Mouse (Mus musculus): Measurements from ENCODE around the gene Ankrd66. TPM values are rescaled to one million over a fixed set of nuclear protein-coding genes. Genes with fewer than 3 reads are reported as not detected.
"Not testable (repeated sequence)": the region's sequence is repeated elsewhere in the genome, so short reads cannot be mapped to it uniquely, and the experiment has no call there.

Ankrd66 gene
- polyA plus RNA-seq, 1 experiment from 2014 or later: 1.3 TPM

- Histone ChIP-seq H3K4me2 (replicated peaks) (no peak overlapping the region), H3K4me3 (replicated peaks) (no peak overlapping the region), H3K4me1 (no peaks in the 10 kb centered on the region), H3K27ac (replicated peaks) (no peak overlapping the region), H3K9me3 (replicated peaks) (no peaks in the 10 kb centered on the region), H3K27me3 (no peaks in the 10 kb centered on the region), H3K9ac (no peak overlapping the region), H3K36me3 (no peaks in the 10 kb centered on the region)
- ATAC-seq (ENCODE audit: insufficient number of reproducible peaks, low FRiP score, low TSS enrichment, low read depth): no peak
- WGBS: 73% methylated on average over 3 of the region's 3 CpGs
These were observed 42.2 kb downstream of the Ankrd66 start for GRCm38 (mm10) chr17:43501223-43501622.

- H3K9ac ChIP-seq: no peak overlapping the region
- no peaks in the 10 kb centered on the region for H3K9me3 ChIP-seq (replicated peaks)
These were observed 42.9 kb downstream of the Ankrd66 start for GRCm38 (mm10) chr17:43500513-43500912.

GRCm38 (mm10) chr17:43497521-43497920, 45.9 kb downstream of the Ankrd66 start:
- no peak overlapping the region for H3K9ac ChIP-seq
- no peak overlapping the region for H3K4me2 ChIP-seq (replicated peaks)
- H3K27me3 ChIP-seq: no peaks in the 10 kb centered on the region
- no peaks in the 10 kb centered on the region for H3K4me1 ChIP-seq
- WGBS: 59% methylated on average over 4 of the region's 4 CpGs
- no peak overlapping the region for H3K4me3 ChIP-seq (replicated peaks)
- no peaks in the 10 kb centered on the region for H3K9me3 ChIP-seq (replicated peaks)
- ATAC-seq (ENCODE audit: insufficient number of reproducible peaks, low FRiP score, low TSS enrichment, low read depth): no peak
- no peaks in the 10 kb centered on the region for H3K36me3 ChIP-seq
- no peak overlapping the region for H3K27ac ChIP-seq (replicated peaks)

More at GRCm38 (mm10) chr17:43500513-43500912, 42.9 kb downstream of the Ankrd66 start:
- Histone ChIP-seq H3K36me3 (no peaks in the 10 kb centered on the region), H3K4me2 (replicated peaks) (no peak overlapping the region), H3K4me3 (replicated peaks) (no peak overlapping the region), H3K27ac (replicated peaks) (no peak overlapping the region), H3K4me1 (no peaks in the 10 kb centered on the region), H3K27me3 (no peaks in the 10 kb centered on the region)
- no peak for ATAC-seq (ENCODE audit: insufficient number of reproducible peaks, low FRiP score, low TSS enrichment, low read depth)
- WGBS: 79% methylated on average over 1 of the region's 1 CpGs

GRCm38 (mm10) chr17:43495502-43495901, 47.9 kb downstream of the Ankrd66 start:
- Histone ChIP-seq H3K36me3 (no peaks in the 10 kb centered on the region), H3K9me3 (replicated peaks) (no peaks in the 10 kb centered on the region), H3K4me2 (replicated peaks) (no peak overlapping the region), H3K27me3 (no peaks in the 10 kb centered on the region), H3K4me1 (no peaks in the 10 kb centered on the region), H3K4me3 (replicated peaks) (no peak overlapping the region), H3K9ac (no peak overlapping the region), H3K27ac (replicated peaks) (no peak overlapping the region)
- no peak for ATAC-seq (ENCODE audit: insufficient number of reproducible peaks, low FRiP score, low TSS enrichment, low read depth)
- 80% methylated on average over 5 of the region's 5 CpGs for WGBS

GRCm38 (mm10) chr17:43490371-43490770, 53.1 kb downstream of the Ankrd66 start:
- not testable (repeated sequence) for H3K9ac ChIP-seq; H3K36me3 ChIP-seq; H3K4me1 ChIP-seq; H3K4me3 ChIP-seq (replicated peaks); H3K9me3 ChIP-seq (replicated peaks); ATAC-seq (ENCODE audit: insufficient number of reproducible peaks, low FRiP score, low TSS enrichment, low read depth); H3K27me3 ChIP-seq; H3K27ac ChIP-seq (replicated peaks); H3K4me2 ChIP-seq (replicated peaks)
- 96% methylated on average over 8 of the region's 10 CpGs for WGBS

GRCm38 (mm10) chr17:43488439-43489151, 54.8 kb downstream of the Ankrd66 start:
- Histone ChIP-seq H3K4me1 (no peaks in the 10 kb centered on the region), H3K36me3 (no peaks in the 10 kb centered on the region), H3K4me3 (replicated peaks) (no peak overlapping the region), H3K27me3 (no peaks in the 10 kb centered on the region), H3K27ac (replicated peaks) (no peak overlapping the region), H3K9me3 (replicated peaks) (no peaks in the 10 kb centered on the region), H3K9ac (no peak overlapping the region), H3K4me2 (replicated peaks) (no peak overlapping the region)
- 89% methylated on average over 2 of the region's 2 CpGs for WGBS
- ATAC-seq (ENCODE audit: insufficient number of reproducible peaks, low FRiP score, low TSS enrichment, low read depth): no peak

GRCm38 (mm10) chr17:43485982-43486381, 57.5 kb downstream of the Ankrd66 start:
- WGBS: 85% methylated on average over 3 of the region's 3 CpGs
- no peak overlapping the region for H3K4me3 ChIP-seq (replicated peaks)
- no peak overlapping the region for H3K4me2 ChIP-seq (replicated peaks)
- no peaks in the 10 kb centered on the region for H3K36me3 ChIP-seq
- H3K27ac ChIP-seq (replicated peaks): no peak overlapping the region
- no peak for ATAC-seq (ENCODE audit: insufficient number of reproducible peaks, low FRiP score, low TSS enrichment, low read depth)
- no peaks in the 10 kb centered on the region for H3K9me3 ChIP-seq (replicated peaks)
- no peaks in the 10 kb centered on the region for H3K27me3 ChIP-seq
- H3K9ac ChIP-seq: no peak overlapping the region
- no peaks in the 10 kb centered on the region for H3K4me1 ChIP-seq

Other genes starting within 250 kb of the Ankrd66 start
- 10.9 and 11.2 TPM in 2 replicates for gene Adgrf5, start 183.2 kb downstream of the Ankrd66 start, polyA plus RNA-seq (2015; fragmentation: Nextera tagmentation; extraction: Ambion mirVana)
- 0.25 and 0.40 TPM in 2 replicates for gene Mep1a, start 40.8 kb downstream of the Ankrd66 start, polyA plus RNA-seq (2015; fragmentation: Nextera tagmentation; extraction: Ambion mirVana)
- gene Pla2g7, start 24.5 kb upstream of the Ankrd66 start, polyA plus RNA-seq (2015; fragmentation: Nextera tagmentation; extraction: Ambion mirVana): 12.5 and 14.6 TPM in 2 replicates
- 0.04 and 0.16 TPM in 2 replicates for gene Tdrd6, start 86.7 kb upstream of the Ankrd66 start, polyA plus RNA-seq (2015; fragmentation: Nextera tagmentation; extraction: Ambion mirVana)
- gene Slc25a27, start 123.6 kb upstream of the Ankrd66 start, polyA plus RNA-seq (2015; fragmentation: Nextera tagmentation; extraction: Ambion mirVana): 31.4 and 38.8 TPM in 2 replicates
- 23.5 and 26.2 TPM in 2 replicates for gene Cyp39a1, start 123.8 kb upstream of the Ankrd66 start, polyA plus RNA-seq (2015; fragmentation: Nextera tagmentation; extraction: Ambion mirVana)

Data from embryonic facial prominence, embryonic 15.5 days (tissue).